Mouse (Mus musculus): ENCODE data around the gene Gja3.

DNA sequence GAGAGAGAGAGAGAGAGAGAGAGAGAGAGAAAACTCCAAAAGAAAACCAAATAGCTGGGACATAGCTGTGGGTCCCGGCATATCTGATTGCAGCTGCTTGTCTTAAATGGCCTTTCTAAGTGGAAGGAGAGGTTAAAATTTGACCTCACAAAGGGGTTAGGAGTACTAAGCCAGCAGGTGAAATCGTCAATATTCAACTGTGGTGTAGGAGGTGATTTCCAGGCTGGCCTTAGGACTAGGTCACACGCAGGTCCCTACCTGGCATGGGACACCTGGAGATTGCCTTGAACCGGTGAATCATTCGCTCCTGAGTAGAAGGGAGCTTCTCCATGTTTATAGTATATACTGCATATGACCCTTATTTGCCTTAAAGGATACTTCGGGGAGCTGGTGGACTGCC, 45.2 kb upstream of the Gja3 start:
- no peak for TF ChIP-seq CTCF (conservative IDR thresholded peaks at IDR 0.05 in 1 of 2, IDR thresholded peaks at IDR 0.05 in 1 of 2; ENCODE audit: low read depth in 2 of 2, low read length in 2 of 2)
- TF ChIP-seq EP300 (IDR thresholded peaks at IDR 0.05; ENCODE audit: low read length): no peak
- TF ChIP-seq ZNF384 (IDR thresholded peaks at IDR 0.05; ENCODE audit: low read depth, low read length): no peak
- TF ChIP-seq CHD2 (IDR thresholded peaks at IDR 0.05; ENCODE audit: low read length): no peak
- TF ChIP-seq KAT2A (IDR thresholded peaks at IDR 0.05; ENCODE audit: insufficient replicate concordance, low read length): no peak
- no peak for TF ChIP-seq USF1 (IDR thresholded peaks at IDR 0.05; ENCODE audit: low read depth, low read length)
- no peak for TF ChIP-seq POLR2A (IDR thresholded peaks at IDR 0.05; ENCODE audit: low read depth, low read length)
- no peak for TF ChIP-seq GABPA (IDR thresholded peaks at IDR 0.05; ENCODE audit: insufficient replicate concordance, low read depth, low read length)
- no peak for TF ChIP-seq RCOR1 (conservative IDR thresholded peaks at IDR 0.05; ENCODE audit: low read depth, low read length)
- TF ChIP-seq RAD21 (IDR thresholded peaks at IDR 0.05; ENCODE audit: low read depth, low read length): no peak
- no peak for TF ChIP-seq TBP (conservative IDR thresholded peaks at IDR 0.05; ENCODE audit: low read depth, low read length)
- no peak for TF ChIP-seq MXI1 (IDR thresholded peaks at IDR 0.05; ENCODE audit: low read depth, low read length)
